Mouse (Mus musculus) adrenal gland (tissue): ENCODE results near the gene Mtmr14.

ENCODE experiments used
- intact Hi-C: fragments of 180-260 bp; cut with DNase I; formaldehyde crosslinking; loops from one replicate; pipeline ENCODE4 v1.15.1; 2025
- long read RNA-seq, 2 experiments: library from polyadenylated mRNA; unstranded; transcript quantifications; one replicate each; pipeline ENCODE4 v2.0.0; 2020; ENCODE audit warnings: borderline replicate concordance in 1 of 2; ENCODE audit not compliant: insufficient replicate concordance in 1 of 2

The Mtmr14 gene
- long read RNA-seq, experiment 1, transcript Mtmr14-201 (19 exons, 2,676 nt) = major isoform, 6 of 17 reads
- long read RNA-seq, experiment 1, partial matches to known transcripts = 3 of 17 reads
- long read RNA-seq, experiment 1, other reads (novel, unspliced or antisense) = 8 of 17 reads
- long read RNA-seq, experiment 2, transcript Mtmr14-201 (19 exons, 2,676 nt) = major isoform, 7 of 11 reads
- long read RNA-seq, experiment 2, partial matches to known transcripts = 0 of 11 reads
- long read RNA-seq, experiment 2, other reads (novel, unspliced or antisense) = 4 of 11 reads

- intact Hi-C loops = loop anchor here (5.0 kb wide), 1 partner anchor 70 kb away; the partner anchor contains the start of gene Brpf1
Measured at GRCm38 (mm10) chr6:113237542-113238270, at the start of gene Mtmr14. Gene Mtmr14, plus strand, starts transcription at chr6:113237843.

- intact Hi-C loops = loop anchor here (5.0 kb wide), 1 partner anchor 88 kb away; the partner anchor contains the start of gene Cpne9
Measured at GRCm38 (mm10) chr6:113193765-113194460, 43.7 kb upstream of the Mtmr14 start.

- intact Hi-C loops = loop anchor here (5.0 kb wide), 1 partner anchor 88 kb away; the partner anchor contains the start of gene Cpne9
Measured at GRCm38 (mm10) chr6:113194517-113194840, 43.2 kb upstream of the Mtmr14 start.

GRCm38 (mm10) chr6:113194841-113195595 lies 42.6 kb upstream of the Mtmr14 start, which contains the start of gene Lhfpl4:
Gene Lhfpl4, minus strand, starts transcription at chr6:113195384.
- intact Hi-C loops = loop anchor here (5.0 kb wide), 1 partner anchor 87 kb away; the partner anchor contains the start of gene Cpne9

GRCm38 (mm10) chr6:113195596-113195992 lies 42.0 kb upstream of the Mtmr14 start:
- intact Hi-C loops = no loop called here

- intact Hi-C loops = no loop called here
Measured at GRCm38 (mm10) chr6:113216280-113216679, 21.4 kb upstream of the Mtmr14 start.

GRCm38 (mm10) chr6:113225798-113226197 lies 11.8 kb upstream of the Mtmr14 start:
- intact Hi-C loops = no loop called here

GRCm38 (mm10) chr6:113226705-113227104 lies 10.9 kb upstream of the Mtmr14 start:
- intact Hi-C loops = no loop called here

GRCm38 (mm10) chr6:113235141-113235540 lies 2.5 kb upstream of the Mtmr14 start:
- intact Hi-C loops = loop anchor here (5.0 kb wide), 1 partner anchor 72 kb away; the partner anchor contains the start of gene Brpf1

DNA sequence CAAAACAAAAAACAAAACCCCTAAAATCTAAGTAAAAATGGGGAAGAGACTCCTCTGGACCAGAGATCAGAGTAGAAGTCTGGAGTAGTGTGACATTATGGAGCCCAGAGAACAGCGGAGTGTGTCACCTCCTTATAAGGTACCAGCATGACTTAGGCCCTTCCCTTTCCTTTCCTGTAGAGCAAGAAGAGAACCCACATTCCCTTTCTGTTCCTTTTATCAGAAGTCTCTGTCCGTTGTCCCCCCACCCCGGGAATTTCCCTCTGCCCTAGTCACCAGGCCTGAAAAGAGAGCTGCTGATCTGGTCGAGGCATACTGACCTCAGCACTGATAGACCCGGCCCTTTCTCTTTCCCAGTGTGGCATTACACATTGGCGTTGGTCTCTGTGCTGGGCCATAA lies 799 bp downstream of the Mtmr14 start:
- intact Hi-C loops = loop anchor here (5.0 kb wide), 1 partner anchor 69 kb away; the partner anchor contains the start of gene Brpf1

DNA sequence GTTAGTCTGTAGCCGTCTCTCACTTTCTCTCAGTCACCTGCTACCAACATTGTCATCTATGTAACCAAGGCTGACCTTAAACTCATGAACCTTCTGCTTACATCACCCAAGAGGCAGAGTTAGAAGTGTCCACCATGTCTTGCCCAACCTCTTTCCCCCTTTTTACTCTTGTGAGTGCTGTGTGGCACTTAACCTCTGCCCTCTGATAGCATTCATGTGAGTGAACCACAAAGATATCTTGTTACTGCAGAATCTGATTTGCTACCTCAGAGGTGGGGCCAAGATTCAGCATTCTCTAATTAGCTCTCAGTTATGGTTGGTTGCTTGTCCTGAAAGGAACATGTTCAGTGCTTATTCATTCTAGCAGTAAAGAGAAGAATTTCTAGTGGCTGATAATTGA lies 5.1 kb downstream of the Mtmr14 start:
- intact Hi-C loops = no loop called here

- intact Hi-C loops = no loop called here
Measured at GRCm38 (mm10) chr6:113245585-113245984, 7.9 kb downstream of the Mtmr14 start.

GRCm38 (mm10) chr6:113250786-113251185 lies 13.1 kb downstream of the Mtmr14 start:
- intact Hi-C loops = no loop called here

- intact Hi-C loops = no loop called here
Measured at GRCm38 (mm10) chr6:113251921-113252320, 14.3 kb downstream of the Mtmr14 start.

GRCm38 (mm10) chr6:113254899-113255298 lies 17.3 kb downstream of the Mtmr14 start:
- intact Hi-C loops = no loop called here

- intact Hi-C loops = no loop called here
Measured at GRCm38 (mm10) chr6:113261174-113261858, 23.7 kb downstream of the Mtmr14 start.

DNA sequence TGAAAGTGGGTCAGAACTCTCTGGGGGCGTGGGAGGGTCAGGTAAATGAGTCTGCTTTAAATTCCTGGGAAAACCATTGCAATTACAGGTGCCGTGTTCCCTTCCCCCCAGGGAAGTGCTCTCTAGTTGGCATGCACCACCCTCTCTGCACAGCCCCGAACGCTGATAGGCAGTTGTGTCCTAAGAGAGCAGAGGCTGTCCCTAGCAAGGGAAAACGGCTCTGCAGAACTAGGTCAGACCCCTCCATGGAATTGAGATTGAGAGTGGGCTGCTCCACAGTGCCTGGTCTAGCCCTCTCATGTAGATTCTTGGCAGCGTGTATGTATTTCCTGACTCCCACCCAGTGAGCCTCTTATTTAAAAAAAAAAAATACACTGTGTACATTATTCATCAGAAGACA lies 25.9 kb downstream of the Mtmr14 start:
- intact Hi-C loops = no loop called here

DNA sequence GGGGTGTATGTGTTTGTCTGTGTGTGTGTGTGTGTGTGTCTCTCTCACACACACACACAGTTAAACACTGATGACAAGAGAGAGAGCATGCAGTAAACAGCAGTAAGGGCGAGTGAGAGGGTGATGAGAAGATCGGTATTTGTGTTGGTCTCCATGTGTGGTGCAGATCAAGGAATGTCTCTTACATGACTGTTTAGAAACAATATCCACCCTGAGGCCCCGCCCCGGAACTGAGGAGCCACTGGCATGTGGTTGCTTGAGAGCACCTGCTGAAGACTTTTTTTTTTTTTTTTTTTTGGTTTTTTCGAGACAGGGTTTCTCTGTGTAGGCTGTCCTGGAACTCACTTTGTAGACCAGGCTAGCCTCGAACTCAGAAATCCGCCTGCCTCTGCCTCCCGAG lies 26.8 kb downstream of the Mtmr14 start:
- intact Hi-C loops = no loop called here

DNA sequence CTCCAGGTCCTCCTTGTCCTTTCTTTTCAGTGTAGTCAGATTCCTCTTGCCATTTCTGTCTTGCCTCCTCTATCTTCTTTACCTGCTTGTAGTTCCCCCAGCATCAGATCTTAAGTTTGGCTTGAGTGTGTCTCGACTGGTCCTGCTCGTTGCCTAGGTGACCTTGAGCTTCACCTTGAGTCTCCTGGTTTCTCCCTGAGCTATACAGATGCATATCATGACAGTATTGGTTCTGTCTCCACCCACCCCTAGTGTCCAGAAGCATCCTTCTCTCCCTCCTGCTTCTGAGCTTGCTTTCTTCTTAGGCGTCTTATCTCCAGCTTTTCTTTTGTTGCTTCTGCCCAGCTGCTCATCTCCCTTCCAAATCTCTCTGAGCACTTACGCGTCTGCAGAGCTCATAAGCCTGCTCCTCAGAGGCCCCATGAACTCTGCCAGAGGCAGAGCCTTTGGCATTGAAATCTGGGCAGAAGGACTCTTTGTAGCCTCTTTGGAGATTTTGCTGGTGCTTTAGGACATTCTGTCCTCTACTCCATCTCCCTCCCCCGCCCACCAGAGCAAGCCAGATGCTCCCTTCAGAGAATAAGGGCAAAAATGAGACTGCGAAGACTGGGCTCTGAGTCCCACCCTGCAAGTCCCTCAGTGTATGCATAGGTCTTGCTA lies 29.5 kb downstream of the Mtmr14 start:
- intact Hi-C loops = no loop called here

DNA sequence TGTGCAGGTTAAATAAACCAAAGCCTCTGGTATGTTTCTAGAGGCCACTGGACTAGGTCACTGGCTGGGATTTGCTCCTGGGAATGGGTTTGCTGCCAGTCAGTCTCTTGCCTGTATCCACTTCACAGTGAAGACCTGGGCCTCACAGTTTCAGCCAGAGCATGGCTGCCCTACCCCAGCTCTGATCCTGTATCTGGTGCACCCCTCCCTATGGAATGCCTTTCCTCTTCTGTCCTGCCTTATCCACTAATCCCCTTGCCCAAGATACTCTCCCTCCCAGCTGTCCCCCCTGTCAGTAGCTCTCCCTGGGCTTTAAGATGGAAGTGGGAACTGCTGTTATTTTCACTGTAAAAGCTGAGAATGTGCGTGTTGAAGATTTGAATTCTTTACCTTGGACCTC lies 30.3 kb downstream of the Mtmr14 start:
- intact Hi-C loops = no loop called here
